ENCODE assay signal across 7 mouse cellular contexts in the genomic region with DNA sequence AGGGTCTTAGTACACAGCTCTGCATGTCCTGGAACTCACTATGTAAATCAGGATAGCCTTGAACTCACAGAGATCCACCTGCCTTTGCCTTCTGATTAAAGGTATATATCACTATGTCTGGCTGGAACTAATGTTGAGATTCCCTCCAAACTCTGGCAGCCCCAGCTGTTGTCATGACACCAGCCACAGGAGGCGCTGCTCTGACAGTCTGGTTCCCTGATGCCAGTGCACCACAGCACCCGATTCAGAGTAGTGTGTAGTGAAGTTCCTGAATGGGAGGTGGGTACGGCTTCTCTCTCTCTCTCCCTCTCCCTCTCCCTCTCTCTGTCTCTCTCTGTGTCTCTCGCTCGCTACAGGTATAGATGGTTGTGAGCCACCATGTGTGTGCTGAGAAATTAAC. TPM values are rescaled to one million over a fixed set of nuclear protein-coding genes. Genes with fewer than 3 reads are reported as not detected.
DNase-seq lines count a peak whose midpoint lies in the region; ATAC-seq and TF ChIP-seq lines count a peak whose summit lies in the region.

No protein-coding gene starts in this region.

- H3K9ac ChIP-seq in intestine, postnatal 0 days (ENCODE audit: low read depth, low read length), result no peak overlapping the region
- H3K9ac ChIP-seq in lung, embryonic 14.5 days, result no peak overlapping the region

- 18% methylated on average over 5 of the region's 5 CpGs for WGBS in intestine, postnatal 0 days
- 17% methylated on average over 5 of the region's 5 CpGs for WGBS in lung, embryonic 14.5 days

- intact Hi-C loops in gastrocnemius, postnatal 14 days (cut with DNase I; ENCODE audit: low total_unique reads), result no loop called here

- no peaks in the 10 kb centered on the region for H3K4me1 ChIP-seq in intestine, postnatal 0 days (replicated peaks; ENCODE audit: control insufficient read depth, insufficient read depth, low read length)
- no peaks in the 10 kb centered on the region for H3K4me1 ChIP-seq in lung, embryonic 14.5 days (ENCODE audit: insufficient read depth)

- no peak overlapping the region for H3K4me3 ChIP-seq in intestine, postnatal 0 days (ENCODE audit: low read depth, low read length)
- no peak overlapping the region for H3K4me3 ChIP-seq in lung, embryonic 14.5 days (ENCODE audit: low read depth, low read length)

- H3K36me3 ChIP-seq in intestine, postnatal 0 days (ENCODE audit: control insufficient read depth, insufficient read depth), result peaks cover 15% of the 10 kb centered on the region
- peaks cover 19% of the 10 kb centered on the region for H3K36me3 ChIP-seq in lung, embryonic 14.5 days (ENCODE audit: insufficient read depth)

- peak; percentile 70 to 77 for DNase-seq in right cerebral cortex, postnatal 10 days (ENCODE audit: low spot score in 2 of 2)
- DNase-seq in right cerebral cortex, postnatal 25 days, result no peak
- peak; percentile 79 for DNase-seq in adrenal gland, postnatal 10 days
- peak; percentile 77 for DNase-seq in gastrocnemius, postnatal 14 days
- peak; percentile 68 for DNase-seq in lung, embryonic 14.5 days

- no peaks in the 10 kb centered on the region for H3K9me3 ChIP-seq in intestine, postnatal 0 days (ENCODE audit: control insufficient read depth)
- H3K9me3 ChIP-seq in lung, embryonic 14.5 days (ENCODE audit: low read depth, low read length), result no peaks in the 10 kb centered on the region

- H3K27ac ChIP-seq in intestine, postnatal 0 days (ENCODE audit: low read depth, low read length), result no peak overlapping the region
- H3K27ac ChIP-seq in lung, embryonic 14.5 days (ENCODE audit: low read depth), result no peak overlapping the region

- H3K27me3 ChIP-seq in intestine, postnatal 0 days (replicated peaks; ENCODE audit: control insufficient read depth, insufficient read depth, low read length), result no peaks in the 10 kb centered on the region
- no peaks in the 10 kb centered on the region for H3K27me3 ChIP-seq in lung, embryonic 14.5 days (ENCODE audit: insufficient read depth, low read length)

- TF ChIP-seq CTCF in intestine, postnatal 0 days (IDR thresholded peaks at IDR 0.05; ENCODE audit: low read depth), result peak; percentile 76
- peak; percentile 67 for TF ChIP-seq CTCF in lung, embryonic 14.5 days (IDR thresholded peaks at IDR 0.05; ENCODE audit: low read depth)

- no peak for ATAC-seq in intestine, postnatal 0 days
- peak; percentile 42; the same call in 1 of the 2 replicates for ATAC-seq in lung, embryonic 14.5 days (ENCODE audit: insufficient read depth)
- ATAC-seq in neutrophil, adult 5-6 weeks (ENCODE audit: extremely low read depth, insufficient number of reproducible peaks, low FRiP score, poor library complexity, severe bottlenecking), result peak; percentile 70

- no peak overlapping the region for H3K4me2 ChIP-seq in intestine, postnatal 0 days (replicated peaks; ENCODE audit: low read depth)
- H3K4me2 ChIP-seq in lung, embryonic 14.5 days, result no peak overlapping the region

RNA-seq across cellular contexts. Expression of a gene that starts 23.7 kb away (rescaled TPM):
- total RNA-seq in adrenal gland, postnatal 10 days (2021), result not detected
- not detected for total RNA-seq in gastrocnemius, postnatal 14 days (2021)
- polyA plus RNA-seq in intestine, postnatal 0 days (2015; fragmentation: Nextera tagmentation; extraction: Ambion mirVana), result not detected in 2 replicates
- polyA plus RNA-seq in lung, embryonic 14.5 days (2014; fragmentation: Nextera tagmentation; extraction: Ambion mirVana), result not detected in 2 replicates
- total RNA-seq in neutrophil, adult 5-6 weeks (2017), result not detected in 2 replicates

RNA-seq across cellular contexts. Expression of a gene that starts 25.7 kb away (rescaled TPM):
- under 1 TPM; 0.60 to 0.76 TPM for total RNA-seq in adrenal gland, postnatal 10 days (2021)
- total RNA-seq in gastrocnemius, postnatal 14 days (2021), result under 1 TPM in 1 of 2 experiments, not detected in 1; 0.10 TPM
- polyA plus RNA-seq in intestine, postnatal 0 days (2015; fragmentation: Nextera tagmentation; extraction: Ambion mirVana), result 0.10 TPM in 1 of 2 replicates, not detected in the other
- 0.38 TPM in 1 of 2 replicates, not detected in the other for polyA plus RNA-seq in lung, embryonic 14.5 days (2014; fragmentation: Nextera tagmentation; extraction: Ambion mirVana)
- not detected in 2 replicates for total RNA-seq in neutrophil, adult 5-6 weeks (2017)

RNA-seq across cellular contexts. Expression of a gene that starts 27.8 kb away (rescaled TPM):
- 10 to 100 TPM; 29.3 to 41.2 TPM for total RNA-seq in adrenal gland, postnatal 10 days (2021)
- 10 to 100 TPM; 12.3 to 19.9 TPM for total RNA-seq in gastrocnemius, postnatal 14 days (2021)
- 3.2 and 3.7 TPM in 2 replicates for polyA plus RNA-seq in intestine, postnatal 0 days (2015; fragmentation: Nextera tagmentation; extraction: Ambion mirVana)
- 38.0 and 43.4 TPM in 2 replicates for polyA plus RNA-seq in lung, embryonic 14.5 days (2014; fragmentation: Nextera tagmentation; extraction: Ambion mirVana)
- total RNA-seq in neutrophil, adult 5-6 weeks (2017), result 10.6 and 19.6 TPM in 2 replicates

RNA-seq across cellular contexts. Expression of a gene that starts 33.6 kb away (rescaled TPM):
- total RNA-seq in adrenal gland, postnatal 10 days (2021), result 10 to 100 TPM; 14.1 to 16.0 TPM
- total RNA-seq in gastrocnemius, postnatal 14 days (2021), result 1 to 10 TPM; 2.5 to 2.8 TPM
- polyA plus RNA-seq in intestine, postnatal 0 days (2015; fragmentation: Nextera tagmentation; extraction: Ambion mirVana), result 18.0 and 20.0 TPM in 2 replicates
- 7.2 and 8.0 TPM in 2 replicates for polyA plus RNA-seq in lung, embryonic 14.5 days (2014; fragmentation: Nextera tagmentation; extraction: Ambion mirVana)
- 2.4 and 5.0 TPM in 2 replicates for total RNA-seq in neutrophil, adult 5-6 weeks (2017)

RNA-seq across cellular contexts. Expression of a gene that starts 34.2 kb away (rescaled TPM):
- total RNA-seq in adrenal gland, postnatal 10 days (2021), result 10 to 100 TPM in 1 of 2 experiments, 1 to 10 TPM in 1; 3.3 to 16.1 TPM
- 100 to 1,000 TPM; 190 to 215 TPM for total RNA-seq in gastrocnemius, postnatal 14 days (2021)
- polyA plus RNA-seq in intestine, postnatal 0 days (2015; fragmentation: Nextera tagmentation; extraction: Ambion mirVana), result not detected in 2 replicates
- 0.30 TPM in 1 of 2 replicates, not detected in the other for polyA plus RNA-seq in lung, embryonic 14.5 days (2014; fragmentation: Nextera tagmentation; extraction: Ambion mirVana)
- not detected in 2 replicates for total RNA-seq in neutrophil, adult 5-6 weeks (2017)
